Mouse (Mus musculus): ENCODE measurements at regions not wholly inside any gene's neighbourhood (a gene's known extent, or its start where the extent isn't known, plus 50 kb on each side); places are given as distances from the start of the nearest gene placed in this dataset.

DNA sequence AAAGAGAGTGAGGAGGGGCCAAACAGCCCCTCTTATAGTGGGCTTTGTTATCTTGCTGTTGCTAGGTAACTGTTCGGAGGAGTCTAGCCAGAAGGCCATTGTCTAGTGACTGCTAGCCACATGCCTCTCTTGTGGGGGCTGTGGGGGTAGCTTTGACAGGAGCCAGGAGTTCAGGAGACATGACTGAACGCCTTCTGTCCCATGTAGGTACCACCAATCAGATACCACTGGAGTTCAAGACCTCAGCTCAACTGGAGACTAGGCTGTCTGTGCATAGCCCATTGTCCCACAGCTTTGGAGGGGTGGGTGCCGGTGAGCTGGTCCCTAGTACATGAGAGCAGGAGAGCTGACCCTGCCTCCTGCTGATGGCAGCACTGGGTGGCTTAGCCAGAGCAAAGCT is 82.4 kb upstream of the Unc93a2 start:
- DNase-seq: no peak

DNA sequence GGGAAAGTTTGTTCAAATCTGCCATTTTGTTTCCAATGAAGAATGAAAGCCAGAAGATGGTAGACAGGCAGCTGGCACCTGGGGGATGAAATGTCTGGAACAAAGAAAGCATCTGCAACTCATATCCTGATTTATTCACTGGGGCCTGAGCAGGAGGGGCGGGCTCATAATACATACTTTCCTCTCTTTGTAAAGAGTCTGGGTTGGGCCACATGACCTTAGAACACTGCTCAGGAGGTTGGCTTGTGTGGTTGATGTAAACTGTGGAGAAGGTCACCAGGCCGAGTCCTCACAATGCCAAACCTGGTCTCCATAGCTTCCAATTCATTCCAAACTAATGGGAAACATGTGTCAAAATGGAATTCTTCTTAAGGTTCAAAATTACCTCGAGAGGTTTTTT is 79.6 kb upstream of the Unc93a2 start:
- no peak for DNase-seq

DNA sequence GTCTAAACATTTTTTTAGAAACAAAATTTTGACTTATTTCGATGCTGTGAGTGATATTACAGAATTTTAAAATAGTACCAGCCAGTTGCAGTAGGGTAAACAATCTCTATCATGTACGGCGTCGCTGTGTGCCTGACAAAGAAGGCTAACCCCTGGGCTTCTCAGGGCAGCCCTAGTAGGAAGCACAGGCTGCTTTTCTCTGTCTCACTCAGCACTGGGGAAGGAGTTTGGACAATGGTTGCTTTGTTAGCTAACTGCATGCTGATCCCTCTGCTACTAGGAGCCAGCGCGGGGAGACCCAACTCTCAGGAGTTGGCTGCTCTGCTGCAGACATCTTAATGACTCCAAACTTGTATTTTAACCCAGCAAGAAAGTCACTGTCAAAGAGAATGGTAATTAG is 75.9 kb upstream of the Unc93a2 start:
- no peak for DNase-seq

DNA sequence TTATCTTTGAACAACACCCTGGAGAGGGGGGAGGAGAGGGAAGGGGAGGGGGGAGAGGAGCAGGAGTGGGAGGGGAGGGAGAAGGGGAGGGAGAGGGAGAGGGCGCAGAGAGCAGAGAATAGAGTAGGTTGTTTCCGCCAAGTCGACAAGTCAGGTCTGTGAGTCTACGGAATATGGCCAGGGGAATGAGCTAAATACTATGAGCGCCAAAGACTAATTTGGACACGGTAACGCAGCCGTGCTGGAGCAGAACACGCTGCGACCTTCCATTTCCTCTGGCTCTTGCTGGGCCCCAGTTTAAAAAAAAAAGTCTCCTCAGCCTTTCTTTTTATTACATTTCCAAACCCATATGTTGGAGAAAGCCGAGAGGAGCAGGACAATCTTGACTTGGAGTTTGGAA is 71.7 kb upstream of the Unc93a2 start:
- DNase-seq: no peak

DNA sequence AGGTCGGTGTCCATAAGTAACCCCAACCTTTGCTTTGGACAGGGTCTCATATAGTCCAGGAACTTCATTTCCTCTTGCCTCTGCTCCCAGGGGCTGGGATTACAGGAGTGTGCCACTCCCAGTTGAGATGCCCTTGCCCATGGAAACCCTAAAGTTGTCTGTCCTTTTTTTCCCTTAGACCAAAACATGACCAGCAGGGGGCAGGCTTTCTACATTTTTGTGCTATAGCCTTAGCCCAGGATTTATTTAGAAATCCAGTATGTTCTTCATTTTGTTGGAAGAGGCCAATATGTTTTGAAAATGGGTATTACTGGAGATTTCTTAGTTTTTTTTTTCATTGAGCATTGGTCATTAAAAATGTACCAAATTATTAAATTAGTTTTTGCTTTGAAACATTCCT is 58.6 kb upstream of the Unc93a2 start:
- DNase-seq: peak; percentile 73

DNA sequence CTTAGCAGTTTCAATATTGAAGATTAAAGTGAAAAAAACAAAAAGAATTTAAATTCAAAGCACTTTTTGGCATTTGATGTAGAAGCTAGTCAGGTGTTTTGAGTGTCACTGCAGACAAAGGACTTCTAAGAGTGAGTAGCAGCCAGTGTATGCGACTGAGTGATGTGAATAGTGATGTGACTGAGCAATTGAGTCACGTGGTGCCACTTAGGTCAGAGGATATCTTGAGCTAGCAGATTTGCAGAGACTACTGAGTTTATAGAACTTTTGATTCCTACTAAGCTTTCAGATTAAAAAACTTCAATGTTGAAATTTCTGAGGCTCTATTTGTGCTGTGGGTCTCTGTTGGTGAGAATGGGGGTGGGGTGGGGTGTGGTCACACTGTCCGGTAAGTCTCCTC is 49.8 kb upstream of the Unc93a2 start:
- DNase-seq: no peak
